Mouse (Mus musculus): ENCODE results near the gene Kbtbd2.

Kbtbd2 gene

DNA sequence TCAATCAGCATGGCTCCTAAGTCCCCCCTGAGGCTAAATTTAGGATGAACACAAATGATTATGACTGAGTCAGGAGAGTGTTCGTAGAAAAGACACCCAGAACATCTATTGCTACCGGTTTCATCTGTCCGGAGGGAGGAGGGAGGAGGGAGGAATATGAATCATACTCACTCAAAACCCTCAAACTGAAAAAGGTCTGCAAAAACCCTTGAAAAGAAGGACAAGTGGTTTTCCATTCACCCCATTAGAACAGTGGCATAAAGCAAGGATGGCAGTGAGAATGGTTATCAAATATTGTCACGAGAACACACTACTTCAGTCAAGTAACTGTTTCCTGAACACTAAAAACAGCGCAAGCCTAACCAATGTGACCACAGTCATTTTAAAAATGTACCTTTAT, 12.5 kb downstream of the Kbtbd2 start:
- no peak for DNase-seq (ENCODE audit: low spot score in 2 of 2)

DNA sequence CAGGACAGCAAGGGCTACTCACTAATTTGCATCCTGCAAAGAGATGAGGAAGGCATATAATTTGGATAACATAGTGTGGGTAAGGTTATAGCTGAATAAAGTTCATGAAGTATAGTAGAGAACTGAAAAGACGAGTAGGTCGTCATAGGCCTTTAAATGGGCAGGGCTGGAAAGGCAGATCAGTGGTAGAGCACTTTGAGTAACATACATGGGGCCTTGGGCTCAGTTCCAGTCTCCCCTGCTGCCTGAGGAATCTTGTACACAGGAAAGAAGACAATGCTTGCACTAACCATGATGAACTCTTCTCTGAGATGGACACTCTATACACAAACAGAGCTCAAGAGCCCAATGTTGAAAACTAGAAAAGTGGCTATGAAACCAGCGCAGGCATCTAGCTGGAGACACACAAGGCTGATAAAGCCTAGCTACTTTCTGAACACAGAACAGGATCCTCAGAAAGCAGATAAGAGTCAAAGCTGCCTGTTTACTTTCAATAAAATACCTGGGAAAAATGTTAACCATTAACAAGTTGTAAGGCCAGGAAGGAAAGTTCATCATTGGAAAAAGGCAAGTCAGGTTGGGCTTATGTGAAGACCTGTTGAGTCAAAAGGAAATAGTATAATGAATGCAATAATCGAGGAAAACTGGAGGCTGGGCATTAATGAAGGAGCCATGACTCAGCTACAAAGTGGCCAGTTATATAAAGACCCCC, 13.9 kb downstream of the Kbtbd2 start:
- DNase-seq (ENCODE audit: low spot score in 2 of 2): no peak

DNA sequence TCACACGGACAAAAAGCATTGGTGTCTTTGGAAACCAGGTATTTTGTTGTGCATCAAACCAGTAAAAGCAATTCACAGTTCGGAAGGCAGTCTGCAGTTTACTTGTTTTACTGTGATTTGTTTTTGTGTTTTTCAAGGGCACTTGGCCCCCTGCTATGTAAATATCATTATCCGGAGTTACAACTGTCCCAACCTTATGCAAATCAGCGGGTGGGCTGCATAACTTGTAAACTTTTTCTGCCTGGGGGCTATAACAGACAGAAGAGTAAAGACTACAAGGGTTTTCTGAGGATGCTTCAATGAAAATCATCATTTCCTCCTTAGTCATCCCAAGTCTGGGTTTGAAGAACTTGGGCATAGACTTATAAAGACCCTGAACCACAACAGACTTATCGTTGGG, 18.0 kb downstream of the Kbtbd2 start:
- no peak for DNase-seq (ENCODE audit: low spot score in 2 of 2)

DNA sequence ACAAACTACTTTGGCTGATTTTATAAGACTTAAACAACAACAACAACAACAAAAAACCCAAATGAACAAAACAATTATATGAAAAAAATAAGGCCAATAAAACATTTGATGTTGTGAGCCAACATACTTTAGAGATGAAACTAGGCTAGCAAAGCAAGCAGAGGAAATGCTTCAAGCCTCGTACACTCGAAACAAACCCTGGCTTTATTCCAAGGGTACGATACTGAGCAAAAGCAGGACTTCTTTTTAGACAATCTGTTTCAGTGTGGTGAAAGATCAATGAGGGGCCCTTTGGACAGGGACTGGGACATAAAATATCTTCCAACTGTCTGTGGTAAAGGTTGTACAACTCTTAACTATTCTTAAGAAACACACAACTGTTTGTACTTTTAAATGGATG, 21.8 kb downstream of the Kbtbd2 start:
- DNase-seq (ENCODE audit: low spot score in 2 of 2): no peak

DNA sequence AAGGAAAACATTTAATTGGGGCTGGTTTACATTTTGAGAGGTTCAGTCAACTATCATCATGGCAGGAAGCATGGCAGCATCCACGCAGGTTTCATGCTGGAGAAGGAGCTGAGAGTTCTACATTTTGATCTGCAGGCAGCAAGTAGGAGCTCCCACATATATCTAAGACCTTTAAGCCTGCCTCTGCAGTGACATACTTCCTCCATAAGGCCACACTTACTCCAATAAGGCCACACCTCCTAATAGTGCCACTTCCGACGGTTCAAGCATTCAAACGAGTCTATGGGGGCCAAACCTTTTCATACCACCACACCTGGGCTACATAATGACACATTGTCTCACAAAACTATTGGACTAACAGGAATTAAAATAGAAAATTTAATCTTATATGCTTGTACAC, 31.9 kb downstream of the Kbtbd2 start:
- no peak for DNase-seq (ENCODE audit: low spot score in 2 of 2)

DNA sequence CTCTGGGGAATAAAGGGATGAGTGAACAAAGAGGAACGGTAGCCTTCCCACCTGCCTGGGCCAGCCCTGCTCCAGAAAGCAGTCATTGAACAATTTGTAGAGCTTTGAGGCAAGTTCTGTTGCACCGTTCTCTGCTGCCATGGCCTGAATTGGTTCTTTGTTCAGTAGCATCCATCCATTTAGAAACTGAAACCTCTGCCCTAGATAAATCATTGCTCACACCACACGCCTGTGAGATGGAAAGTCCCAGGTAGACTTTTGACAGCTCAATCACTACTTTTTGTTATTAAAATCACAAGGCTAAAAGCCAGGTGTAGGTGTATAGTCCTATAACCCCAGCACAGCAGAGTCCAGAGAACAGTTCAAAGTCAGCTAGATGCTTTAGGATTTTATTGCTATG, 32.3 kb downstream of the Kbtbd2 start:
- no peak for DNase-seq (ENCODE audit: low spot score in 2 of 2)

DNA sequence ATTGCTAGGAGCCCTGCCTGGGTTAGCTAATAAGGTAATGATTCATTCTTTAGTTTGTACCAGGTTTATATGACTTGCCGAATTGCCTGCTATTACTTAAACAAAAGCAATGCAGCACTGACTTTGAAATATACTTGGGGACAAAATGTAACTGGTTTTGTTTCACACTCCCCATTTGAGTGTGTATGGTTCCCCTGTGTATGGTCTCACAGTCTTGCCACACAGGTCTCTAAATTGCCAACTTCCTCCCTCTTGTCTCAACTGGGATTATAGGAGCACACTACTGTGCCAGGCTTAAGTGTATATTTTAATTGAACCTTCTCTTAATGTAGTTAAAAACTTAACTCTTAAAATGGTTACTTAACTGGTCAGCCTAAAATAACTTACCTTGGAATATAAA, 38.3 kb downstream of the Kbtbd2 start:
- no peak for DNase-seq (ENCODE audit: low spot score in 2 of 2)

DNA sequence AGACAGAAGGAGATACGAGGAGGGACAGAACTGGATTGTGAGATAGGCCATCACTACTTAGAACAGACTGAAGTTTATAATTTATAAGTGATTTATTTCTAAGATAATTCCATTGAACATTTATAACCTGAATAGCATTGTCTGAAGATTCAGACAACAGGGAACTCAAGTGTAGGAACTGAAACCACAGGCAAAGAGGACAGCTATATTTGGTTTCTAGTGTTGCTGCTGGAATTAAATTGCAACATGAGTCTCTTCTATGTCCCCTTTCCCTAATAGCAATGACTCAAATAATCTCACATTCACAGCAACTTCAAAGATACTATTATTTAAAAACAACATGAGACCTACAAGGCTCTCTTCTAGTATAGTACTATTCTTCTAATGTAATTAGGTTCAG, 41.5 kb downstream of the Kbtbd2 start:
- no peak for DNase-seq (ENCODE audit: low spot score in 2 of 2)

DNA sequence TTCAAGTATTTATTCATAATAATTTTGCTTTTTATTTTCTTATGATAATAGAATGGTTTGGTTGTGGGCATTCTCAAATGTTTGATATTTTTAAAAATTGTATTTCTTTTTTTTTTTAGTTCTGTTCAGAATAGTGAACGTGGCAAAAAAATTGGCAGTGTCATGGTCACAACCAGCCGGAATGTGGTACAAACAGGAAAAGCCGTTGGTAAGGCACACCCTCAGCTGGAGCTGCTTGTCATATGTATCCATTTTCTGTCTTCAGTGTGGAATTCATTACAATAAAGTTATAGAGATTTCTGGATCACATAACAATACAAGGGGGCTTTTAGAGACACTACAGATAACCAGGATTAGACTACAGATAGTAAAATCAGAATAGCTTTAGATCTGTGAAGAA, 43.9 kb downstream of the Kbtbd2 start:
- no peak for DNase-seq (ENCODE audit: low spot score in 2 of 2)

DNA sequence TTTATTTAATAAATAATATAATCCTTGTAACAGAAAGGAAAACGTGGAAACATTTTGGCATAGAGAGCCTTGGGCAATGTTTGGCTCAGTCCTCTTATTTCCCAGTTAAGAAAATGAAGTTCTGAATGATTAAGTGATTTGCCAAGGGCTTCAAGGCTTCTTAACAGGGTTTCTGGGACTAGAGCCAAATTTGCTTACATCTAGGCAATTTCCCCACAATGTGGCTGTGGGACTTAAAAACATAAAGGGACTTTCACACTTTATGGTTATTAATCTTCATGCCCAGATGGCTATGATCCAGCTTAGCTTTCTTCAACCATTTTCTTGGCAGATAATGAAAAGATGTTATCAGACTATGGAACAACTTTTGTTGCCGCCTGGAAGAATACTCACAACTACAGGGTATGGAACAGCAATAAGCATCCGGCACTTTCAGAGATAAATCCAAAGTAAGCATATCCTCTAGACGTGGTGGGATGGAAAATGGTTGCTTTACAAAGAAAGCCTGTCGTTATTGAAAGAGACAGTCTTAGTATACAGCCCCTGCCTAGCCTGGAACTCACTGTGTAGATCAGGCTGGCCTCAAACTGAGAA, 51.6 kb downstream of the Kbtbd2 start:
- no peak for DNase-seq (ENCODE audit: low spot score in 2 of 2)

DNA sequence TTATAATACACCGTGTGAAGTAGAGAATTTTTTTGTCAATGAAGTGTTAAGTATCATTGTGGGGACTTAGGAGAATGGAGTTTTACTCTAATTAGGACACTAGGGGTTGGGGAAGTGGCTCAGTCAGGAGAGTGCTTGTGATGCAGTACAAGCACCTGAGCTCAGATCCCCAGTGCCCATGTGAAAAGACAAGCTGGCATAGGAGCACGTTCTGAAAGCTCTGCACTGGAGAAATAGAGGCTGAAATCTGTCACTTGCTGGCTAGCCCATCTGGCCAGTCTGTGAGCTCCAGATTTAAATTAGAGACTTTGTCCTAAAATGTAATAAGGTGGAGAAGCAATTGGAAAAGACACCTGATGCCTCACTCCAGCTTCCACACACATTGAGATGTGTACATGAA, 65.1 kb downstream of the Kbtbd2 start:
- no peak for DNase-seq (ENCODE audit: low spot score in 2 of 2)

Data from urinary bladder, adult 18-20 months (tissue).